Comparison of ENCODE assay signal across 9 mouse cellular contexts in the genomic region with DNA sequence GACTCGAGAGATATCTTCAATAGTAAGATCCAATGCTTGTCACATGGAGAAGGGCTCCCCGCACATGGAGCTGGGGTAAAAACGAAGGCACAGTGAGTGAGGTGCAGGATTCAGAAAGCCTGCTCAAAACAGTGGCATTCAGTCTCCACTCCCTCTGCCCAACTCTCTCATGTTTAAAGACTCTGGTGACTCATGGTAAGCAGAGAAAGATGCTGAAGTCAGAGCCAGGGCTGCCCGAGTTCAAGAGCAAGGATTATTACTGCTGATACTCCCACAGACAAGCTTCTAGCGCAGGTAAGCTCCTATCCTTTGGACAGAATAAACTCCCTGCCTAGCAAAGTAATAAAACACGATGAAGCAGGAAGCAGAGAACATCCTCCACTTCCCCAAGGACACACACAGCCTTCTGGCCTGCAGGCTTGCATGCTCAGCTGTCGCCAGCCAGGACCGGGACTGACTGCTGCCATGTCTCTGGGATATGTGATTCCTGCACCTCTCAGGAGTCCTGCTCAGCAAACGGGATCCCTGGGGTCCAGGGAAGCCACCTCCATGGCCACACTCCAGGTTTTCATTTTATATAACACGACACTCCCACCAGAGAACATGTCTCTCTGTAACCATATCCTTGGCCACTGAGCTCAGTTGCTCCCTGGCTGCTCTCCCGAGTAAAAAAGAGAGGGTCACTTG. TPM values are rescaled to one million over a fixed set of nuclear protein-coding genes. Genes with fewer than 3 reads are reported as not detected.
A peak's percentile ranks its signal among the peaks of the same experiment; 100 is the strongest.
DNase-seq lines count a peak whose midpoint lies in the region; ATAC-seq and TF ChIP-seq lines count a peak whose summit lies in the region.
"Had no signal": no experiment of that assay in that cellular context is flagged by ENCODE, and none has a peak within 500 bp of the region (broad histone marks: within the 10 kb centered on the region; RNA-seq: fewer than 3 reads in every experiment).

No protein-coding gene starts in this region.

- H3K4me2 ChIP-seq in heart, embryonic 13.5 days: peak overlapping the region; percentile 99
- H3K4me2 ChIP-seq in midbrain, embryonic 15.5 days: peak overlapping the region; percentile 87

- peak overlapping the region; percentile 96 for H3K27ac ChIP-seq in heart, embryonic 13.5 days (replicated peaks)
- no peak overlapping the region for H3K27ac ChIP-seq in heart, adult 2 months
- H3K27ac ChIP-seq in hindbrain, embryonic 10.5 days: peak overlapping the region; percentile 50; the same call in 1 of the 2 replicates
- H3K27ac ChIP-seq in midbrain, embryonic 15.5 days: peak overlapping the region; percentile 49
- H3K27ac ChIP-seq: macrophage had no signal

- ATAC-seq in heart, embryonic 13.5 days (ENCODE audit: extremely low read depth, insufficient number of reproducible peaks, low FRiP score, low TSS enrichment): no peak
- no peak for ATAC-seq in midbrain, embryonic 15.5 days (replicated peaks)

- intact Hi-C loops in heart, adult 2 months (cut with DNase I): no loop called here

- no peaks in the 10 kb centered on the region for H3K27me3 ChIP-seq in heart, embryonic 13.5 days (replicated peaks)
- peaks cover 4% of the 10 kb centered on the region; the same call in 1 of the 2 replicates for H3K27me3 ChIP-seq in heart, adult 2 months (ENCODE audit: control insufficient read depth, insufficient read depth, low read length)
- peaks cover 3% of the 10 kb centered on the region; the same call in 1 of the 2 replicates for H3K27me3 ChIP-seq in hindbrain, embryonic 10.5 days (ENCODE audit: insufficient read depth, poor library complexity, severe bottlenecking)
- no peaks in the 10 kb centered on the region for H3K27me3 ChIP-seq in midbrain, embryonic 15.5 days (replicated peaks)

- no peaks in the 10 kb centered on the region for H3K79me2 ChIP-seq in heart, adult 2 months (replicated peaks; ENCODE audit: control insufficient read depth, insufficient read depth, low read length)

- TF ChIP-seq EP300 in heart, adult 2 months (IDR thresholded peaks at IDR 0.05; ENCODE audit: insufficient read depth, low read depth, low read length): no peak

- H3K4me1 ChIP-seq in heart, embryonic 13.5 days: peaks cover 77% of the 10 kb centered on the region
- H3K4me1 ChIP-seq in heart, adult 2 months (ENCODE audit: control insufficient read depth, insufficient read depth, low read length): 0 out of 2 replicates have a peak, but pooled peaks cover 3% of the 10 kb centered on the region
- peaks cover 51% of the 10 kb centered on the region for H3K4me1 ChIP-seq in hindbrain, embryonic 10.5 days (replicated peaks)
- H3K4me1 ChIP-seq in midbrain, embryonic 15.5 days: peaks cover 42% of the 10 kb centered on the region

- H3K4me3 ChIP-seq in heart, embryonic 13.5 days: peak overlapping the region; percentile 82
- no peak overlapping the region for H3K4me3 ChIP-seq in heart, adult 2 months
- H3K4me3 ChIP-seq in hindbrain, embryonic 10.5 days: peak overlapping the region; percentile 74
- peak overlapping the region; percentile 94 for H3K4me3 ChIP-seq in midbrain, embryonic 15.5 days

- no peak for TF ChIP-seq POLR2A in heart, adult 2 months (IDR thresholded peaks at IDR 0.05; ENCODE audit: insufficient read depth, low read depth, low read length)

- no peaks in the 10 kb centered on the region for H3K9me3 ChIP-seq in heart, embryonic 13.5 days
- no peaks in the 10 kb centered on the region for H3K9me3 ChIP-seq in hindbrain, embryonic 10.5 days
- H3K9me3 ChIP-seq in midbrain, embryonic 15.5 days: no peaks in the 10 kb centered on the region

- WGBS in heart, embryonic 13.5 days: 25% methylated on average over 11 of the region's 11 CpGs
- 48% methylated on average over 11 of the region's 11 CpGs for WGBS in heart, adult 2 months
- WGBS in hindbrain, embryonic 10.5 days: 62% methylated on average over 11 of the region's 11 CpGs
- 47% methylated on average over 11 of the region's 11 CpGs for WGBS in midbrain, embryonic 15.5 days

- no peak for DNase-seq in heart, adult 2 months
- peak; percentile 17 for DNase-seq in brain, adult 2 months (ENCODE audit: low read depth, low spot score)
- DNase-seq in hindbrain, embryonic 10.5 days (ENCODE audit: low spot score): no peak
- DNase-seq in adipocyte (ENCODE audit: low spot score): no peak
- DNase-seq in ovary, postnatal 36 days (ENCODE audit: low spot score): no peak
- DNase-seq in lung, adult 18-20 months: no peak

- H3K36me3 ChIP-seq in heart, embryonic 13.5 days: peaks cover 42% of the 10 kb centered on the region
- no peaks in the 10 kb centered on the region for H3K36me3 ChIP-seq in heart, adult 2 months (ENCODE audit: control insufficient read depth, insufficient read depth, low read length)
- peaks cover 36% of the 10 kb centered on the region for H3K36me3 ChIP-seq in hindbrain, embryonic 10.5 days
- H3K36me3 ChIP-seq in midbrain, embryonic 15.5 days (replicated peaks): peaks cover 3% of the 10 kb centered on the region; the same call in 1 of the 2 replicates

- TF ChIP-seq CTCF in heart, adult 2 months (IDR thresholded peaks at IDR 0.05): no peak

- peak overlapping the region; percentile 97 for H3K9ac ChIP-seq in heart, embryonic 13.5 days
- no peak overlapping the region for H3K9ac ChIP-seq in heart, adult 2 months (ENCODE audit: low read depth, low read length)
- H3K9ac ChIP-seq in midbrain, embryonic 15.5 days: peak overlapping the region; percentile 98

RNA-seq across cellular contexts. Expression of a gene that starts 2.1 kb away (rescaled TPM):
- polyA plus RNA-seq in heart, embryonic 13.5 days (2015; fragmentation: Nextera tagmentation; extraction: Ambion mirVana): 46.2 and 47.6 TPM in 2 replicates
- total RNA-seq in heart, adult 2 months (2021): under 1 TPM; 0.31 to 0.41 TPM
- 0.27 and 0.50 TPM in 2 replicates for polyA plus RNA-seq in heart, adult 2 months (2012; rRNA removed)
- polyA plus RNA-seq in hindbrain, embryonic 10.5 days (2016; fragmentation: Nextera tagmentation; extraction: Ambion mirVana): 39.1 and 50.5 TPM in 2 replicates
- 78.1 and 85.0 TPM in 2 replicates for polyA plus RNA-seq in midbrain, embryonic 15.5 days (2015; fragmentation: Nextera tagmentation; extraction: Ambion mirVana)

RNA-seq across cellular contexts. Expression of a gene that starts 48.9 kb away (rescaled TPM):
- 2.6 and 3.1 TPM in 2 replicates for polyA plus RNA-seq in heart, embryonic 13.5 days (2015; fragmentation: Nextera tagmentation; extraction: Ambion mirVana)
- 1 to 10 TPM; 4.2 to 4.7 TPM for total RNA-seq in heart, adult 2 months (2021)
- 4.6 and 6.6 TPM in 2 replicates for polyA plus RNA-seq in heart, adult 2 months (2012; rRNA removed)
- 6.4 and 6.9 TPM in 2 replicates for polyA plus RNA-seq in hindbrain, embryonic 10.5 days (2016; fragmentation: Nextera tagmentation; extraction: Ambion mirVana)
- 8.6 and 8.7 TPM in 2 replicates for polyA plus RNA-seq in midbrain, embryonic 15.5 days (2015; fragmentation: Nextera tagmentation; extraction: Ambion mirVana)

RNA-seq across cellular contexts. Expression of a gene that starts 52.1 kb away (rescaled TPM):
- 27.6 and 28.6 TPM in 2 replicates for polyA plus RNA-seq in heart, embryonic 13.5 days (2015; fragmentation: Nextera tagmentation; extraction: Ambion mirVana)
- 10 to 100 TPM; 27.7 to 28.0 TPM for total RNA-seq in heart, adult 2 months (2021)
- 18.5 and 23.8 TPM in 2 replicates for polyA plus RNA-seq in heart, adult 2 months (2012; rRNA removed)
- 52.9 and 53.5 TPM in 2 replicates for polyA plus RNA-seq in hindbrain, embryonic 10.5 days (2016; fragmentation: Nextera tagmentation; extraction: Ambion mirVana)
- 51.5 and 53.2 TPM in 2 replicates for polyA plus RNA-seq in midbrain, embryonic 15.5 days (2015; fragmentation: Nextera tagmentation; extraction: Ambion mirVana)

RNA-seq across cellular contexts. Expression of a gene that starts 59.4 kb away (rescaled TPM):
- polyA plus RNA-seq in heart, embryonic 13.5 days (2015; fragmentation: Nextera tagmentation; extraction: Ambion mirVana): not detected in 2 replicates
- not detected for total RNA-seq in heart, adult 2 months (2021)
- not detected in 2 replicates for polyA plus RNA-seq in heart, adult 2 months (2012; rRNA removed)
- not detected in 2 replicates for polyA plus RNA-seq in hindbrain, embryonic 10.5 days (2016; fragmentation: Nextera tagmentation; extraction: Ambion mirVana)
- polyA plus RNA-seq in midbrain, embryonic 15.5 days (2015; fragmentation: Nextera tagmentation; extraction: Ambion mirVana): not detected in 2 replicates
- polyA plus RNA-seq: macrophage had no signal

Comparison
In these comparisons a context has a peak if more than half of its experiments do, and no peak if none do; other contexts are left out.
1. RNA of a gene that starts 2.1 kb away (polyA plus RNA-seq): 78.1 to 85.0 TPM in midbrain, embryonic 15.5 days, 39.1 to 50.5 TPM in hindbrain, embryonic 10.5 days and 46.2 to 47.6 TPM in heart, embryonic 13.5 days; 0.27 to 0.50 TPM in heart, adult 2 months; every median in the first group is over 10 times any median in the second.